Mouse (Mus musculus) liver, embryonic 13.5 days (tissue): ENCODE measurements at regions not wholly inside any gene's neighbourhood (a gene's known extent, or its start where the extent isn't known, plus 50 kb on each side); places are given as distances from the start of the nearest gene placed in this dataset.

ENCODE experiments used
- ATAC-seq: fragments of 200-750 bp; cut with Nextera tagmentation; 2 replicates; pipeline ENCODE4 v1.8.0; 2017; ENCODE audit warnings: low read depth, mild to moderate bottlenecking, moderate number of reproducible peaks, moderate library complexity
- DNase-seq: peaks from one replicate; pipeline ENCODE4 v3.0.0; 2022
- H3K27ac ChIP-seq: fragments of 300-500 bp; sonication (generic); 2 replicates; pipeline ENCODE4 v1.5.1; 2015; ENCODE audit warnings: moderate library complexity, mild to moderate bottlenecking, inconsistent platforms
- H3K27me3 ChIP-seq: fragments of 300-500 bp; sonication (generic); 2 replicates; pipeline ENCODE4 v1.6.1; 2015; ENCODE audit warnings: mild to moderate bottlenecking, inconsistent platforms
- H3K36me3 ChIP-seq: fragments of 300-500 bp; sonication (generic); 2 replicates; pipeline ENCODE4 v1.6.1; 2015; ENCODE audit warnings: mild to moderate bottlenecking, inconsistent platforms
- H3K4me1 ChIP-seq: fragments of 300-500 bp; sonication (generic); replicated peaks from 2 replicates; pipeline ENCODE4 v1.6.1; 2015; ENCODE audit warnings: inconsistent platforms
- H3K4me2 ChIP-seq: fragments of 300-500 bp; sonication (generic); 2 replicates; pipeline ENCODE4 v1.6.1; 2015; ENCODE audit warnings: inconsistent platforms, mild to moderate bottlenecking, moderate library complexity
- H3K4me3 ChIP-seq: fragments of 300-500 bp; sonication (generic); replicated peaks from 2 replicates; pipeline ENCODE4 v1.5.1; 2015; ENCODE audit warnings: mild to moderate bottlenecking, inconsistent platforms
- H3K9ac ChIP-seq: fragments of 300-500 bp; sonication (generic); 2 replicates; pipeline ENCODE4 v1.6.1; 2015; ENCODE audit warnings: mild to moderate bottlenecking, inconsistent platforms
- H3K9me3 ChIP-seq: fragments of 300-500 bp; sonication (generic); replicated peaks from 2 replicates; pipeline ENCODE4 v1.6.1; 2016; ENCODE audit warnings: inconsistent platforms
- WGBS: fragments of 180-500 bp; shearing (Covaris S2); methylation state at CpG from one replicate; pipeline ENCODE4 v1.1.7; 2015; ENCODE audit not compliant: insufficient replicate concordance; 5-methylcytosine and 5-hydroxymethylcytosine counted together

DNA sequence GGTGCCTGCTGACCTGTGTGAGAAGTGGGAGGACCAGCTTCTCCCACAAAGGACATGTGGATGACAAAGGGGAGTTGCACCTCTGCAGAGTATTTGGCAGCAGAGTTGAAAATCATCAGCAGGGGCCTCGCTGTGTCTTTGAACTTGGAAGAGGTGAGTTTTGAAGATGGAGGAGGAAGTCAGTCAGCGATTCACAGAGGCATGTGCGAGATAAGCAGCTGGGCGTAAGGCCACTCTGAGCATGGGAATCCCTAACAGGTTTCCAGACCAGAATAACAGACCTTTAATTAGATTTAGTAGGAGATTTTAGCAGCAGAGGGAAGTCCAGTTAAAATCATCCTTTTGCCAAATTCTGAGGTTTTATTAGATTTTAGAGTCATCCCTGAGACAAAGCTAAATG is 342.3 kb downstream of the Med10 start:
- ATAC-seq: no peak
- WGBS: 33% methylated on average over 4 of the region's 4 CpGs

DNA sequence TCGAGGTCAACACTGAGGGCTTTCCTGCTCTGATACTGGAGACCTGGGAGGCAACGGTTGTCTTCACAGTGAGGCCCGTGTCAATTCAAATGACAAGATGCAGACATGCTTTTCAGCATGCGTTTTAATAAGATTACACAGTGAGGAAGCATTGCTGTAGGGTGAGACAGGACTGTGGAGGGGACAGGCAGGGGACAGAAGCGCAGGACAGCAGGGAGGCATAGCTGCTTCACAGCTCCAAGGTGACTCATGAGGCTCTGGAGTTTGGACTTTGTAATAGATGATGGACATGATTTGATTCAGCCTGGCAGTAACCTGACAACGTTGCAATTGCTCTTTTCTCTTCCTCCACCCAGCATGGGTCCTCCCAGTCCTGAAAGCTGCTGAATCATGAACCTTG is 343.3 kb downstream of the Med10 start:
- Histone ChIP-seq H3K4me2 (no peak overlapping the region), H3K4me3 (no peak overlapping the region), H3K27ac (no peak overlapping the region), H3K4me1 (no peaks in the 10 kb centered on the region), H3K27me3 (no peaks in the 10 kb centered on the region), H3K36me3 (no peaks in the 10 kb centered on the region), H3K9me3 (no peaks in the 10 kb centered on the region), H3K9ac (no peak overlapping the region)
- WGBS: 54% methylated on average over 6 of the region's 6 CpGs
- ATAC-seq (no peak), DNase-seq (no peak)

More for the DNA sequence above, 342.3 kb downstream of the Med10 start:
- Histone ChIP-seq H3K27ac (no peak overlapping the region), H3K4me2 (no peak overlapping the region), H3K4me3 (no peak overlapping the region), H3K36me3 (no peaks in the 10 kb centered on the region), H3K4me1 (no peaks in the 10 kb centered on the region), H3K27me3 (no peaks in the 10 kb centered on the region), H3K9me3 (no peaks in the 10 kb centered on the region), H3K9ac (no peak overlapping the region)
- no peak for DNase-seq

DNA sequence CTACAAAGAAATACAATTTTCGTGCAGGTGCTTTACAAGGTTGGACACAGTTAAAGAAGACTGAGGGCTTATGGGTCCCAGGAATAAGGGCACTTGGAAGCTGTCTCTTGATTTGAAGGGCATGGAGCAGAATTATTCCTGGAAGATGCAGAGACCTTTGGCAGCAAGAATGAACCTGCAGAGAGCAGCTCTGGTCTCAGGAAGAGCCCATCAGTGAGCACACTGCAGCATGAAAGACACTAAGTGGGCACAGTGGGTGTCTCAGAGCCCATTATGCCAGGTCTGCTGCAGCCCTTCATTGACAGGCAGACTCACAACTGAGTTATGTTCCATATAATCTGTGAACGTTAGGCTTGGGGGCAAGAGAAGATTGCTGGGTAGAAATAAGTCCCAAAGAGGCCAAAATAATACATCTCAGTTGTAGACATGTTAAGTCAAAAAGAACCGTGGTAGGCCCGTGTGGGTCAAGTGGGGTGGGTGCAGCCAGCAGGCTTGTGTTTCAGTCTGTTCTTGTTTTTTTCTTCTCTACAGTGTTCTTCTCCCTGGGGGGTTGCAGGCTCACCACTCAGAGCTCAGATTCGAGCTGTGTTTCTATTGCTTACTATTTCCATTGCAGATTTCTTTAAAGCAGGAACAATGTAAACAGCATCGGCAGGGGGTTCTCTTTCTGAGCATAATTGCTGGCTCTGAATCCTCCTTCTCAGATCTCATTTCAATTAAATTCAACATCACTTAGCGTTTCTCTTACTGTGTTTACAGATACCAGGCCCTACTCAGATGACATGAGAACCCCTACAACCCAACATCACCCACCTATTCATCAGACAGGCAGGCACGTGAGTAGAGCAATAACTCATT is 347.1 kb downstream of the Med10 start:
- Histone ChIP-seq H3K27me3 (no peaks in the 10 kb centered on the region), H3K36me3 (no peaks in the 10 kb centered on the region), H3K4me2 (no peak overlapping the region), H3K9me3 (no peaks in the 10 kb centered on the region), H3K27ac (no peak overlapping the region), H3K4me1 (no peaks in the 10 kb centered on the region), H3K4me3 (no peak overlapping the region), H3K9ac (no peak overlapping the region)
- ATAC-seq: no peak
- DNase-seq: no peak
- 37% methylated on average over 8 of the region's 8 CpGs for WGBS

DNA sequence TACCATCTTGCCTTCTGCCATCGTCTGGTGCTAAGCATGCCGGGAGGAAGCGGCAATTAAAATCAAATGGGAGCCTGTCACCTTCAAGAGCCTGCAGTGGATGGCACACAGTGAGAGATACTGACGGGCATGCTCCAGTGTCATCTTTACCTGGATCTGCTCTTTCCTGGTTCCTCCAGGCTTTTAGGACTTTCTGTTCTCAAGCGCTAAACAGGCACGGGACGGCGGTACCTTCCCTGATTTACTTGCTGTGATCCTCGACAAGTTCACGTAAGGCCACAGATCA is 347.6 kb downstream of the Med10 start:
- H3K9me3 ChIP-seq: no peaks in the 10 kb centered on the region
- H3K9ac ChIP-seq: no peak overlapping the region
- no peaks in the 10 kb centered on the region for H3K4me1 ChIP-seq
- H3K36me3 ChIP-seq: no peaks in the 10 kb centered on the region
- no peak for DNase-seq
- no peaks in the 10 kb centered on the region for H3K27me3 ChIP-seq
- no peak overlapping the region for H3K4me2 ChIP-seq
- no peak for ATAC-seq
- 50% methylated on average over 10 of the region's 10 CpGs for WGBS
- no peak overlapping the region for H3K4me3 ChIP-seq
- H3K27ac ChIP-seq: no peak overlapping the region

DNA sequence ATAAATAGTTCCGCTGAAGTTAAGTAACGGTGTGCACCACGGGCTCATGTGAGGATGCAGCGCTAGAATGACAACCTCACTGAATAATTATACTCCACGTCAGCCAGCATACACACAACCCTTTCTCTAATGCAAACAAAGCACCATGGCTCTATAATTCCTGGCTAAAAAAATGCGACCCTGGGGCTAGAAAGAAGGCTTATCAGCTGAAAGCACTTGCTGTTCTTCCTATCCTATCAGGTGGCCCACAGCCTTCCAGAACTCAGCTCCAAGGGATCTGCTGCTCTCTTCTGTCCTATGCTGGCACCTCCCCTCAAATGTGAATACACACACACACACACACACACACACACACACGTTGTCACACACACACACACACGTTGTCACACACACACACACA is 350.9 kb downstream of the Med10 start:
- DNase-seq: no peak
- WGBS: 48% methylated on average over 8 of the region's 8 CpGs

DNA sequence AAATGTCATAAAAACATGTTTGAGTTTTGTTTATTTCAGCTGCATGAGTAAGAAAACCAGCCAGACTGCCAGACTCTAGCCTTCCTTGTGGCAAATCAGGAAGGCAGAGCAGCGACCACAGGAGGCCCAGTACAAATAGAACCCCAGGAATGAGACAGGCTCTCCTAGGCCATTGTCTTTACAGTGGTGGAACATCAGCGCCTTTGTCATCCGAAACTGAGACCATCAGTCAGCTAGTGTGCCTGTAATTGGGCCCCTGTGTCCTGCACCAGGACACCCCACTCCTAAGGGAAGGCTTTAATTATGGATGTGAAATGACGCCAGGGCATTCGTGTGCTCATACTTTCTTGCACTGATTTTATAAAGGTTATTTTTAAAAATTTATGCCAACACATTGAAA is 353.4 kb downstream of the Med10 start:
- Histone ChIP-seq H3K27ac (no peak overlapping the region), H3K36me3 (no peaks in the 10 kb centered on the region), H3K4me3 (no peak overlapping the region), H3K4me2 (no peak overlapping the region), H3K9ac (no peak overlapping the region), H3K9me3 (no peaks in the 10 kb centered on the region), H3K4me1 (no peaks in the 10 kb centered on the region), H3K27me3 (no peaks in the 10 kb centered on the region)
- DNase-seq (no peak), ATAC-seq (no peak)
- 61% methylated on average over 5 of the region's 5 CpGs for WGBS

More for the DNA sequence above, 350.9 kb downstream of the Med10 start:
- H3K4me2 ChIP-seq: no peak overlapping the region
- no peaks in the 10 kb centered on the region for H3K4me1 ChIP-seq
- H3K9ac ChIP-seq: no peak overlapping the region
- no peaks in the 10 kb centered on the region for H3K36me3 ChIP-seq
- no peaks in the 10 kb centered on the region for H3K27me3 ChIP-seq
- no peak overlapping the region for H3K27ac ChIP-seq
- H3K9me3 ChIP-seq: no peaks in the 10 kb centered on the region
- H3K4me3 ChIP-seq: no peak overlapping the region
- no peak for ATAC-seq

DNA sequence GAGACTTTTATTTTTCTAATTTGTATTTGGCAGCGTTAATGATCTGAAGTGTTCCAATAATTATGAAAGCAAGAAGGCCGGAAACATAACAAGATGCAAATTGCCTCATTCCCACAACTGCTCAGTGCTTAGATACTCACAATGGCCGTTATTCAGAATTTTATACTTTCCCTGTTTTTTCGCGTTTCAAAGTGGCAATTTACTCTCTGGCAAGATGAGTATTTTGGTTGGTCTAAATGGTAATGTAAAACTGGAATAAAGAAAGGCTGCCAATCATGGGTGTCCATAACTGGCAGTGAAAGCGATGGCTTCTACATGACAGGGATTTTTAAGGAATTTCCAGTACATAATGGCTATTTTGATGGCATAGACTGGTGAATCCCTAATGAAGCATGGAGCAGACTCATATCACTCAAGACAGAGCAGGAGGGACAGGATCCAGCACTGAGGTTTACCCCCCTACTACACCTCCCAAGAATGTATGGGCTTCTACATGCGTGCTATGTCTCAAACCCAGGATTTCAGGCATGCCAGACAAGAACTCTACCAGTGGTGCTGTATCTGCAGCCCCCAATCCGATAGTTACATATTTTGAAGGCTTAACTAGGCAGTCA is 354.9 kb downstream of the Med10 start:
- DNase-seq (no peak), ATAC-seq (no peak)
- Histone ChIP-seq H3K4me2 (no peak overlapping the region), H3K4me3 (no peak overlapping the region), H3K27ac (no peak overlapping the region), H3K36me3 (no peaks in the 10 kb centered on the region), H3K4me1 (no peaks in the 10 kb centered on the region), H3K9me3 (no peaks in the 10 kb centered on the region), H3K27me3 (no peaks in the 10 kb centered on the region), H3K9ac (no peak overlapping the region)
- WGBS: 68% methylated on average over 8 of the region's 8 CpGs

DNA sequence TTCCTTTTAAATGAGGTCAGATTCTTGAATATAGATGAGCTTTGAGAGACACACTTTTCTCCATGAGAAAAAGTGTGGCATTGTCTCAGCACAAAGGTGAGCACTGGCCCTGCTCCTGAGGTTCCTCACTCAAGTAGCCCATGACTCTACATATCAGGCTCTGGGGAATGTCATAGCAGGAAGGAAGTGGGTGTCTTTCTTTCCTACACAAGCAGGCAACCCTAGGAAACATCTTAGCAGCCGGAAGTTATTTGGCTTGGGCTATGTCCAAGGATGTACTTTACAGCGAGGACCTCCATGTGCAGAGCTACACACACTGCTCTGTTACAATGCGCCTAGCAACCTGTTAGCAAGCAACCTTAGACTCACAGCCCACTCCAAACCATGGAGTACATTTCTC is 356.9 kb downstream of the Med10 start:
- Histone ChIP-seq H3K27ac (no peak overlapping the region), H3K4me2 (no peak overlapping the region), H3K4me3 (no peak overlapping the region), H3K9ac (no peak overlapping the region), H3K4me1 (no peaks in the 10 kb centered on the region), H3K27me3 (no peaks in the 10 kb centered on the region), H3K36me3 (no peaks in the 10 kb centered on the region), H3K9me3 (no peaks in the 10 kb centered on the region)
- 62% methylated on average over 3 of the region's 3 CpGs for WGBS
- DNase-seq (no peak), ATAC-seq (no peak)

DNA sequence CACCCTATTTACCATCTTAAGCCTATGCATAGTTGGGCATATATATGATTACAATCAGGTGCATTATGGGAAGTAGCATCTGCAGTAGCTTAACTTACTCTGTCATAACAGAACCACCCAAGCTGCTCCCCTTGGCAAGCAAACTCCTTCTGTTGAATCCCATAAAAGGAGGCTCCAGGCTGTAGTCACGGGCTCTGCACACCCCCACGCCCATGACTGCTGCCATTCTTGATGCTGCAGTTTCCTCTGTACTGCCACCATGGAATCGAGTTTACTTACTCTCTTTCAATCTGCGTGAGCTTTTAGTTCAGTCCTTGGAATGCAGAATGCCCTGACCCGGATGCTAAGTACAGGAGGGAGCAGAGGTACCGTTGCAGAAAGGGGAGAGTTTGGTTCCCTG is 357.4 kb downstream of the Med10 start:
- Histone ChIP-seq H3K4me3 (no peak overlapping the region), H3K9me3 (no peaks in the 10 kb centered on the region), H3K36me3 (no peaks in the 10 kb centered on the region), H3K9ac (no peak overlapping the region), H3K4me1 (no peaks in the 10 kb centered on the region), H3K27ac (no peak overlapping the region), H3K4me2 (no peak overlapping the region), H3K27me3 (no peaks in the 10 kb centered on the region)
- DNase-seq (no peak), ATAC-seq (no peak)
- WGBS: 62% methylated on average over 6 of the region's 6 CpGs

DNA sequence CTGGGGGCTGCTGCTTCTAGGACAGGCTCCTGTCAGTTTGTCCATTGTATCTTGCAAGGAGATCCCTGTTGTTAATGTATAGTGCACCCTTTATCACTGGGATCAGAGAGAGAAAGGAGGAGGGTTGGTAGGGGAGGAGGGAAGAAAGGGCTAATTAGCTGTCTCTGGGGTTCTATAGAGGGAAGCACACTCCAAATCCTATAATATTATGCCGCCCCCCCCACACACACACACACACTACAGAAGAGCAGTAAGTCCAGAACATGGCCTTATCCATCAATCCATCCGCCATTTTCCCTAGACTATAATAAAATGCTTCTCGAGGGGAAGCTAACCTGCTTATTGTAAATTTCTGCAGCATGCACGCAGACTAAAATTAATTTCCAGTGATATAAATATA is 359.9 kb downstream of the Med10 start:
- Histone ChIP-seq H3K27ac (no peak overlapping the region), H3K4me2 (no peak overlapping the region), H3K27me3 (no peaks in the 10 kb centered on the region), H3K9me3 (no peaks in the 10 kb centered on the region), H3K36me3 (no peaks in the 10 kb centered on the region), H3K4me3 (no peak overlapping the region), H3K4me1 (no peaks in the 10 kb centered on the region), H3K9ac (no peak overlapping the region)
- DNase-seq (no peak), ATAC-seq (no peak)
- WGBS: 74% methylated on average over 4 of the region's 4 CpGs

DNA sequence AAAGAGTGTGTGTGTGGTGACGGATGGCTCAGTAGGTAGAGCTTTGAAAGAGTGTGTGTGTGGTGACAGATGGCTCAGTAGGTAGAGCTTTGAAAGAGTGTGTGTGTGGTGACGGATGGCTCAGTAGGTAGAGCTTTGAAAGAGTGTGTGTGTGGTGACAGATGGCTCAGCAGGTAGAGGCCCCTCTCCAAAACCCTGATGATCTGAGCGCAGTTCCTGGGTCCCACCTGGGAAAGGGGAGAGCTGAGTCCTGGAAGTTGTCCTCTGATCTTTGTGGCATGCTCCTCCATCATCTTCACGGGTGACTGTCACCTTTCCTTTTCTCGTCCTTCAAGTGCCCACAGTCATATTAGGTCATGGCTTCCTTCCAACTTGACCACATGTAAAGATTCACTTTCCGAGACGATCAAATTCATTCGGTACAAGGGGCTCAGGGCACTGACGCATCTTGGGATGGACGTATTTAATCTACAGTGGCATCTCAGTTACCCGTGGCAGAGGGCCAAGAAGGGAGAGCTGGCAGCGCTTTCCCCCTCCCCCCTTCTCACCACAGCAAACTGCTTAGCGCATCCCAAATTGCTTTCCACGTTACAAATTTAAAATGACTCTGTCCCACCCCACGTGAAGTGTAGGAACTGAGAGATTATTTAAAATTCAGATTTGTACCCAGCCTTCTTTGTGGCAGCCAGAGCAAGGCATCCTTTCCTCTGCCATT is 363.5 kb downstream of the Med10 start:
- no peaks in the 10 kb centered on the region for H3K9me3 ChIP-seq
- H3K36me3 ChIP-seq: no peaks in the 10 kb centered on the region
- ATAC-seq: no peak
- no peaks in the 10 kb centered on the region for H3K27me3 ChIP-seq
- H3K4me1 ChIP-seq: no peaks in the 10 kb centered on the region
- no peak overlapping the region for H3K4me3 ChIP-seq
- no peak for DNase-seq
- no peak overlapping the region for H3K27ac ChIP-seq
- no peak overlapping the region for H3K9ac ChIP-seq
- 66% methylated on average over 15 of the region's 15 CpGs for WGBS
- H3K4me2 ChIP-seq: no peak overlapping the region

DNA sequence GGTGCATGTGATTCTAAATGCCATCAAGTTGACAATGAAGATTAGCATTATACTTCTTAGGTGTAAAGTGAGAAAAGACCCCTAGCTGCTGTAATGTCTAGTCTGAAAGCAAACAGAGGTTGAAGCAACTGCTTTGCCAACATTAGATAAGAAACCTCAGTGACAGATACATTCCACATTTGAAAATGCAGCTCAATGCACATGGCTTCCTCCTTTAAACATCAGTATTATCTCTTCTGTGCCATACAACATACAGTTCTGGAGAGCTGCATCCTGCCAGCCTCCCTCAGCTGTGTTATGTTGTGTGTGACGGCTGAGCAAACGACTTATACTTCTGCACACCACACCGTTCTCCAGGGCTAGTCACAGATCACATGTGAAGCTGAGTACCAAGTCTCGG is 365.6 kb downstream of the Med10 start:
- Histone ChIP-seq H3K9ac (no peak overlapping the region), H3K36me3 (no peaks in the 10 kb centered on the region), H3K4me2 (no peak overlapping the region), H3K27ac (no peak overlapping the region), H3K9me3 (no peaks in the 10 kb centered on the region), H3K4me1 (no peaks in the 10 kb centered on the region), H3K4me3 (no peak overlapping the region), H3K27me3 (no peaks in the 10 kb centered on the region)
- DNase-seq: no peak
- no peak for ATAC-seq
- 36% methylated on average over 4 of the region's 4 CpGs for WGBS
